Mouse (Mus musculus): ENCODE results near the gene Gm28557. TPM values are rescaled to one million over a fixed set of nuclear protein-coding genes. Genes with fewer than 3 reads are reported as not detected.

Gene Gm28557
- polyA plus RNA-seq, 1 experiment from 2014 or later, result 1.1 TPM

- H3K9me3 ChIP-seq (replicated peaks; ENCODE audit: control insufficient read depth, low read length), result 0 out of 2 replicates have a peak, but pooled peaks cover 2% of the 10 kb centered on the region
- WGBS (ENCODE audit: insufficient replicate concordance), result 36% methylated on average over 7 of the region's 7 CpGs
- H3K36me3 ChIP-seq (ENCODE audit: control insufficient read depth, insufficient read depth, low read length), result no peaks in the 10 kb centered on the region
- H3K9ac ChIP-seq (ENCODE audit: low read depth, low read length), result no peak overlapping the region
- no peaks in the 10 kb centered on the region for H3K27me3 ChIP-seq (ENCODE audit: control insufficient read depth, insufficient read depth, low read length)
- no peak for ATAC-seq (replicated peaks; ENCODE audit: insufficient number of reproducible peaks, low FRiP score, low TSS enrichment)
- peaks cover 3% of the 10 kb centered on the region; the same call in 1 of the 2 replicates for H3K4me1 ChIP-seq (ENCODE audit: control insufficient read depth, insufficient read depth, low read length)
- H3K4me2 ChIP-seq, result no peak overlapping the region; the same call in 1 of the 2 replicates
- no peak overlapping the region for H3K4me3 ChIP-seq (ENCODE audit: low read depth, low read length)
- no peak overlapping the region for H3K27ac ChIP-seq (ENCODE audit: low read depth, low read length)
These were observed 46.0 kb downstream of the Gm28557 start for GRCm38 (mm10) chr13:67062427-67062826.

- Histone ChIP-seq H3K4me1 (ENCODE audit: control insufficient read depth, insufficient read depth, low read length) (peaks cover 3% of the 10 kb centered on the region; the same call in 1 of the 2 replicates), H3K4me2 (peak within 1 kb of the TSS; percentile 86), H3K36me3 (ENCODE audit: control insufficient read depth, insufficient read depth, low read length) (no peaks in the 10 kb centered on the region), H3K27me3 (ENCODE audit: control insufficient read depth, insufficient read depth, low read length) (no peaks in the 10 kb centered on the region), H3K27ac (ENCODE audit: low read depth, low read length) (peak within 1 kb of the TSS; percentile 87), H3K9ac (ENCODE audit: low read depth, low read length) (peak within 1 kb of the TSS; percentile 74), H3K4me3 (ENCODE audit: low read depth, low read length) (peak within 1 kb of the TSS; percentile 71), H3K9me3 (replicated peaks; ENCODE audit: control insufficient read depth, low read length) (no peaks in the 10 kb centered on the region)
- ATAC-seq (replicated peaks; ENCODE audit: insufficient number of reproducible peaks, low FRiP score, low TSS enrichment), result peak; percentile 94
- WGBS (ENCODE audit: insufficient replicate concordance), result 1% methylated on average over 27 of the region's 27 CpGs
These were observed 47.5 kb downstream of the Gm28557 start, which contains the start of gene Zfp712 for GRCm38 (mm10) chr13:67060786-67061358. TSS of gene Zfp712 (minus strand) at chr13:67061170.

GRCm38 (mm10) chr13:67060161-67060785 is 48.1 kb downstream of the Gm28557 start:
- Histone ChIP-seq H3K4me1 (ENCODE audit: control insufficient read depth, insufficient read depth, low read length) (peaks cover 3% of the 10 kb centered on the region; the same call in 1 of the 2 replicates), H3K36me3 (ENCODE audit: control insufficient read depth, insufficient read depth, low read length) (no peaks in the 10 kb centered on the region), H3K4me3 (ENCODE audit: low read depth, low read length) (peak overlapping the region; percentile 71), H3K4me2 (peak overlapping the region; percentile 86), H3K27ac (ENCODE audit: low read depth, low read length) (peak overlapping the region; percentile 87; the same call in 1 of the 2 replicates), H3K9me3 (replicated peaks; ENCODE audit: control insufficient read depth, low read length) (no peaks in the 10 kb centered on the region), H3K9ac (ENCODE audit: low read depth, low read length) (peak overlapping the region; percentile 74), H3K27me3 (ENCODE audit: control insufficient read depth, insufficient read depth, low read length) (no peaks in the 10 kb centered on the region)
- WGBS (ENCODE audit: insufficient replicate concordance), result 4% methylated on average over 12 of the region's 12 CpGs
- no peak for ATAC-seq (replicated peaks; ENCODE audit: insufficient number of reproducible peaks, low FRiP score, low TSS enrichment)

Other genes with a start within 250 kb of the Gm28557 start
- 0.92 and 1.3 TPM in 2 replicates for gene Gm10767, start 203.7 kb downstream of the Gm28557 start, polyA plus RNA-seq (2014; fragmentation: Nextera tagmentation; extraction: Ambion mirVana)
- gene Zfp712, start 47.4 kb downstream of the Gm28557 start, polyA plus RNA-seq (2014; fragmentation: Nextera tagmentation; extraction: Ambion mirVana), result 2.2 and 2.5 TPM in 2 replicates
- gene Zfp708, start 10.6 kb downstream of the Gm28557 start, polyA plus RNA-seq (2014; fragmentation: Nextera tagmentation; extraction: Ambion mirVana), result 4.2 and 4.5 TPM in 2 replicates
- gene Rslcan18, start 7.7 kb upstream of the Gm28557 start, polyA plus RNA-seq (2014; fragmentation: Nextera tagmentation; extraction: Ambion mirVana), result 0.37 and 0.87 TPM in 2 replicates
- gene Zfp759, start 13.1 kb upstream of the Gm28557 start, polyA plus RNA-seq (2014; fragmentation: Nextera tagmentation; extraction: Ambion mirVana), result 1.7 and 1.8 TPM in 2 replicates
- 3.6 and 4.0 TPM in 2 replicates for gene Rsl1, start 64.6 kb upstream of the Gm28557 start, polyA plus RNA-seq (2014; fragmentation: Nextera tagmentation; extraction: Ambion mirVana)
- gene Zfp455, start 85.9 kb upstream of the Gm28557 start, polyA plus RNA-seq (2014; fragmentation: Nextera tagmentation; extraction: Ambion mirVana), result 0.73 and 1.6 TPM in 2 replicates
- 1.3 and 1.9 TPM in 2 replicates for gene Zfp458, start 169.9 kb upstream of the Gm28557 start, polyA plus RNA-seq (2014; fragmentation: Nextera tagmentation; extraction: Ambion mirVana)
- gene Zfp457, start 197.9 kb upstream of the Gm28557 start, polyA plus RNA-seq (2014; fragmentation: Nextera tagmentation; extraction: Ambion mirVana), result 0.46 TPM in 1 of 2 replicates, not detected in the other
- gene Zfp595, start 224.0 kb upstream of the Gm28557 start, polyA plus RNA-seq (2014; fragmentation: Nextera tagmentation; extraction: Ambion mirVana), result 1.7 and 2.1 TPM in 2 replicates

Measured in heart, embryonic 11.5 days (tissue).